Mouse (Mus musculus): ENCODE measurements around the gene Rab1a.

DNA sequence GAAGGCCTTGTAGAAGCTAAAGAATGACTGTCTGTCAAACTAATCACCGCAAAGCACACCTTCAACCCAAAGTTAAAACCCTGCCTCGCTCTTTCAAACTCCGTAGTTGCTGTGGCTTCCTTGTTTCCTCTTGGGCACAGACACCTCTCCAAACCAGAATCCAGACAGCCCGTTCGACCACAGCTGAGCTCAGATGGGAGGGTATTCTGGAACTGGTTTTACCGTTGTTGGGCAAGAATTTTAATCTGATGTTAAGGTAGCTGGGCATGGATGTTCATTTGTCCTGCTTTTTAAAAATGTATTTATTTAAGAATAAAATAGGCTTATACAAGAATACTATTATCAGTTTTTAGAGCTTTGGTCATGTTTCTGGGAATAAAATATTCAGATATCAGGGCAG, 14.0 kb upstream of the Rab1a start:
- TF ChIP-seq CTCF (conservative IDR thresholded peaks at IDR 0.05; ENCODE audit: low read length) (no peak), NANOG (IDR thresholded peaks at IDR 0.05; ENCODE audit: borderline replicate concordance, low read length) (no peak)
